Mouse (Mus musculus) heart, embryonic 16.5 days (tissue): Measurements from ENCODE around the gene Actbl2. TPM values are rescaled to one million over a fixed set of nuclear protein-coding genes. Genes with fewer than 3 reads are reported as not detected.

Experiments used
- ATAC-seq: fragments of 200-750 bp; cut with Nextera tagmentation; replicated peaks from 2 replicates; pipeline ENCODE4 v1.8.0; 2017; ENCODE audit warnings: moderate number of reproducible peaks; ENCODE audit not compliant: insufficient read depth, low FRiP score; ENCODE audit errors: extremely low read depth
- H3K27ac ChIP-seq: fragments of 300-500 bp; sonication (generic); 2 replicates; pipeline ENCODE4 v1.5.1; 2014; ENCODE audit warnings: mild to moderate bottlenecking, low read length, control low read depth, moderate library complexity
- H3K27me3 ChIP-seq: fragments of 300-500 bp; sonication (generic); 2 replicates; pipeline ENCODE4 v1.6.1; 2014; ENCODE audit warnings: low read length, mixed read lengths; ENCODE audit not compliant: control insufficient read depth, insufficient read depth
- H3K36me3 ChIP-seq: fragments of 300-500 bp; sonication (generic); 2 replicates; pipeline ENCODE4 v1.6.1; 2014; ENCODE audit not compliant: control insufficient read depth, insufficient read depth
- H3K4me1 ChIP-seq: fragments of 300-500 bp; sonication (generic); 2 replicates; pipeline ENCODE4 v1.6.1; 2014; ENCODE audit warnings: low read length, mixed read lengths; ENCODE audit not compliant: control insufficient read depth, insufficient read depth
- H3K4me2 ChIP-seq: fragments of 300-500 bp; sonication (generic); 2 replicates; pipeline ENCODE4 v1.6.1; 2014; ENCODE audit warnings: low read depth, mild to moderate bottlenecking, control low read depth, low read length
- H3K4me3 ChIP-seq: fragments of 300-500 bp; sonication (generic); 2 replicates; pipeline ENCODE4 v1.5.1; 2014; ENCODE audit warnings: mild to moderate bottlenecking, control low read depth, low read length
- H3K9ac ChIP-seq: fragments of 300-500 bp; sonication (generic); 2 replicates; pipeline ENCODE4 v1.6.1; 2014; ENCODE audit warnings: low read length, control low read depth
- H3K9me3 ChIP-seq: fragments of 300-500 bp; sonication (generic); replicated peaks from 2 replicates; pipeline ENCODE4 v1.6.1; 2016; ENCODE audit warnings: low read length; ENCODE audit not compliant: control insufficient read depth
- WGBS: fragments of 180-500 bp; shearing (Covaris S2); extraction: QIAGEN DNeasy Blood & Tissue Kit; methylation state at CpG from one replicate; pipeline ENCODE4 v1.1.7; 2014; 5-methylcytosine and 5-hydroxymethylcytosine counted together
- polyA plus RNA-seq: library from polyadenylated mRNA; unstranded; fragments of >200 nt; fragmentation: Nextera tagmentation; extraction: Ambion mirVana; gene quantifications from 2 replicates; pipeline ENCODE4 v1.2.1, GENCODE M21; 2015

The Actbl2 gene
- polyA plus RNA-seq, 1 experiment from 2014 or later = not detected

DNA sequence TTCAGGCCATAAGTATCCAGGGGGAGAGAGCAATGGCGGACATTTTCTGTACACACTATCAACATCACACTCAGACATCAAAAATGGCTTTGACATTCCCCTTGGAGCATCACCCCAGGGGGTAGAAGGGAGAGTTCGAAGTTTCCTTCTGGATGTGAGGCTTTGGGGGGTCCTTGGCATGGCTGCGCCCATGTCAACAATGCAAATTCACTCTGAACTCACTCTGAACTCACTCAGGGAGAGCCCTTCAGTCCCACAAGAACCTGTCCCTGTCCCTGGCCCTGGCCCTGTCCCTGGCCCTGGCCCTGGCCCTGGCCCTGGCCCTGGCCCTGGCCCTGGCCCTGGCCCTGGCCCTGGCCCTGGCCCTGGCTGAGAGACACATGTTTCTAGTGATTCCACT lies 8.9 kb downstream of the Actbl2 start:
- Histone ChIP-seq H3K4me3 (no peak overlapping the region), H3K9me3 (no peaks in the 10 kb centered on the region), H3K36me3 (no peaks in the 10 kb centered on the region), H3K4me1 (no peaks in the 10 kb centered on the region), H3K9ac (no peak overlapping the region), H3K27ac (no peak overlapping the region), H3K27me3 (no peaks in the 10 kb centered on the region), H3K4me2 (no peak overlapping the region)
- 82% methylated on average over 3 of the region's 3 CpGs for WGBS
- ATAC-seq = no peak

DNA sequence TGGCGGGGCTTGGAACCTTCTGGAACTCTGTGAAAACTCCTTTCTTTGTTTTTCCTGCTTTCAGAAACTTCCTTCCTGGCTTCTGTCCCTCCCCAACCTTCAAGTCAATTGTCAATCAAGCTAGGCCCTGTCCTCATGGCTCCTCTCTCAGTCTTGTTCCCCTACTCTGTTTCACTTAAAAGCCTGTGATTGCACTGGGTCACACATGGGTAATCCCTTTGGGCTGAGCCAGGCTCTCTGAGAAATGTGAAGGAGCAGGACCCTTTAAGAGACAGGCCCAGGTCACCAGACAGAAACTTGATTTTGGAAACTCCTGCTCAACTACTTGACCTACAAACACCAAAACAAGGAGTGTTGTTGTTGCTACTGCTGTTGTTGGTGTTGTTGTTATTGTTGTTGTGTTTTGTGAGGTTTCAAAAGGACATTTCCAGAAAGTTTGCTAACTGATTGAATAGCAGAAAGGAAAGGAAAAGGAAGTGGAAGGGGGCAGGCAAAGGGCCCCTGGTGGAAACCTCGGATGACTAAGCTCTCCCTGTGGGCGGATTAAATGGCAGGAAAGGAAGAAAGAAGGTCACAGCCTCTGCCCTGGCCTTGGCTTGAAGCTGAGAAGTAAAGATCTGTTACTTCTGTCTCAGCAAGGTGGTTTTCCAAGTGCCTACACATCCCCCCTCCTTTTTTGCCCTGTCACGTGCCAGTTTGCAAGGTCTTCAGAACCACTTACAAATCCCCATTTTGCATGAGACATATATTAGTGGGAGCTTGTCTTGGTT lies 10.6 kb downstream of the Actbl2 start:
- Histone ChIP-seq H3K27me3 (no peaks in the 10 kb centered on the region), H3K36me3 (no peaks in the 10 kb centered on the region), H3K4me1 (no peaks in the 10 kb centered on the region), H3K4me3 (no peak overlapping the region), H3K9me3 (no peaks in the 10 kb centered on the region), H3K9ac (no peak overlapping the region), H3K27ac (no peak overlapping the region), H3K4me2 (no peak overlapping the region)
- 72% methylated on average over 4 of the region's 4 CpGs for WGBS
- no peak for ATAC-seq

DNA sequence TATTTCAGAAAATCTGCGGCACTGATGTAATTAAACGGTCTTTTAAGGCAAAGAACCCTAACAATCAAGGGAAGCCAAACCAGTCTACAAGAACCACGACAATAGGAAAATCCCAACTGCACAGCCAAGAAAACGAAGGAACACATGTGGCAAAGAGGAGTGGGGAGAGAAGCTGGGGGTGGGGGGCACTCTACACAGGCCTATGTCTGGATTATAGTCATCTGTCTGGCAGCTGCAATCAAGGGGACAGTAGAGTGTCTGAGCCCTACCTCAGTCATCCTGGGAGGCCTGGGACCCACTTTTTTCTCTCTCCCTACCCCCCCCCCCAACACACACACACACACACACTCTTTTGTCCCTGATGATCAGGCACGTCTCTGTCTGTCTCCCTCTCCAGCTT lies 12.0 kb downstream of the Actbl2 start:
- 71% methylated on average over 5 of the region's 5 CpGs for WGBS
- no peaks in the 10 kb centered on the region for H3K4me1 ChIP-seq
- H3K9me3 ChIP-seq = no peaks in the 10 kb centered on the region
- H3K36me3 ChIP-seq = no peaks in the 10 kb centered on the region
- H3K9ac ChIP-seq = no peak overlapping the region
- H3K27ac ChIP-seq = no peak overlapping the region
- no peak overlapping the region for H3K4me2 ChIP-seq
- H3K27me3 ChIP-seq = no peaks in the 10 kb centered on the region
- no peak overlapping the region for H3K4me3 ChIP-seq
- ATAC-seq = no peak

DNA sequence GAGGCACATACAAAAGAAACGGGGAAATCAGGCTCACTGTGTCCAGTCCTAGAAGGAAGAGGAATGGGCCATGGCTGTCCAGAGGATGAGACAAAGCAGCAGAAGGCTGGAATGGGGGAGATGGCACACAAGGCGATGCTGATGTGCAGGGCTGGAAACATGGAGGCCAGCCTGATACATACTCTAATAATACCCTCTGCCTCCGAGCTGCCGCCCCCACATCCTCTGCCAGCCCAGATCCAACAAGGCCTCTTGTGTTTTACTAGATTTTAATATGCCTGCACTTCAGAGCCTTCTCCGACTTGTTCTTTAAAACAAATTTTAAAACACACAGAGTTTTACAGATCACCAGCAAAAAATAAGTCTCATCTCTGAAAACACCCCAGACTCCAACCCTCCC lies 14.2 kb downstream of the Actbl2 start:
- no peak overlapping the region for H3K4me3 ChIP-seq
- H3K4me2 ChIP-seq = no peak overlapping the region
- H3K36me3 ChIP-seq = no peaks in the 10 kb centered on the region
- H3K9ac ChIP-seq = no peak overlapping the region
- H3K27ac ChIP-seq = no peak overlapping the region
- H3K9me3 ChIP-seq = no peaks in the 10 kb centered on the region
- ATAC-seq = no peak
- WGBS = 66% methylated on average over 5 of the region's 5 CpGs
- H3K27me3 ChIP-seq = no peaks in the 10 kb centered on the region
- no peaks in the 10 kb centered on the region for H3K4me1 ChIP-seq

DNA sequence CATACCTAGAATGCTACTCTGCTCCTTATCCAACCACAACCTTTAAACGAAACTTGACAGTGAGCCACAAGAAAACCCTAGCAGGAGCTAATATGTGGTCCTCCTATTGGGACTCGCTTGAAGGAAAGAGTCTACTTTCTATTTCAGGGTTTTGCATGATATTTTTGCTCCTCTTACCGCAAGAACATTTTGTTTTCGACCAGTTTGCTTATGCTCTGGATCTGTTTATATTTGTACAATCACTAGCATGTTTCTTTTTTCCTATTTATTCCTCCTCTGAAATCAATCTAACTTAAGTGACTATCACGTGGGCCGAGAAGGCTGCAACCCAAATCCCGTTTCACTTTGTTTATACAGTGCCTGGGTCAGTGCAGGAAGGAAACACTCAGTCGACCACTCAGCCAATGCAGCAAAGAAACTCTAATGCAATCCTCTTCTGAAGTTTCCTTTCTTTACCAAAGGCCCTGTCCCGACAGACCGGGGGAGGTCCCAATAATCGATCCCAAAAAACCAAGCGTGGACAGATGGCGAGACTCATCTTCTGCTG lies 15.0 kb downstream of the Actbl2 start:
- Histone ChIP-seq H3K4me2 (no peak overlapping the region), H3K4me1 (no peaks in the 10 kb centered on the region)
- WGBS = 62% methylated on average over 13 of the region's 13 CpGs

DNA sequence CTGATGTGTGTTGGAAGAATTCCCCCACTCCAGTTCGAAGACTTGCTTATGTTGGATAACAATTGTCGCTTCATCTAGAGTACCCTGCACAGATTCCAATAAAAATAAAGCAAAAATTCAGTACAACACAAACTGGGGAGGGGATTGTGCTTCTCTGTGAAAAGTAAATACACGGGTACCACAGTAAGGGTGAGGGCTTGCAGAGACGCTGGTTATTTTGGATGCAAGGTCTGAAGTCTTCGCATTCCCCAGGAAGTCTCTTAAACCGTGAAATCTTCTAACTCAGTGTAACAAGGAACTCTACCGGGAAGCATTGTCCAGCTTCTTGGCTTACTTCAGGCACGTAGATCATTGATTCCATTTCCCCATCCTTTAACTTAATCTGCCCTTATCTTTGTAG lies 17.1 kb downstream of the Actbl2 start:
- no peak overlapping the region for H3K4me3 ChIP-seq
- no peak overlapping the region; the same call in 1 of the 2 replicates for H3K27ac ChIP-seq
- WGBS = 62% methylated on average over 8 of the region's 8 CpGs
- H3K36me3 ChIP-seq = no peaks in the 10 kb centered on the region
- no peak overlapping the region for H3K4me2 ChIP-seq
- H3K27me3 ChIP-seq = no peaks in the 10 kb centered on the region
- no peak for ATAC-seq
- H3K9me3 ChIP-seq = no peaks in the 10 kb centered on the region
- no peaks in the 10 kb centered on the region for H3K4me1 ChIP-seq
- no peak overlapping the region for H3K9ac ChIP-seq

More for the DNA sequence above, 15.0 kb downstream of the Actbl2 start:
- no peaks in the 10 kb centered on the region for H3K27me3 ChIP-seq
- ATAC-seq = no peak
- no peak overlapping the region for H3K9ac ChIP-seq
- H3K36me3 ChIP-seq = no peaks in the 10 kb centered on the region
- H3K27ac ChIP-seq = no peak overlapping the region
- no peak overlapping the region for H3K4me3 ChIP-seq
- H3K9me3 ChIP-seq = no peaks in the 10 kb centered on the region

DNA sequence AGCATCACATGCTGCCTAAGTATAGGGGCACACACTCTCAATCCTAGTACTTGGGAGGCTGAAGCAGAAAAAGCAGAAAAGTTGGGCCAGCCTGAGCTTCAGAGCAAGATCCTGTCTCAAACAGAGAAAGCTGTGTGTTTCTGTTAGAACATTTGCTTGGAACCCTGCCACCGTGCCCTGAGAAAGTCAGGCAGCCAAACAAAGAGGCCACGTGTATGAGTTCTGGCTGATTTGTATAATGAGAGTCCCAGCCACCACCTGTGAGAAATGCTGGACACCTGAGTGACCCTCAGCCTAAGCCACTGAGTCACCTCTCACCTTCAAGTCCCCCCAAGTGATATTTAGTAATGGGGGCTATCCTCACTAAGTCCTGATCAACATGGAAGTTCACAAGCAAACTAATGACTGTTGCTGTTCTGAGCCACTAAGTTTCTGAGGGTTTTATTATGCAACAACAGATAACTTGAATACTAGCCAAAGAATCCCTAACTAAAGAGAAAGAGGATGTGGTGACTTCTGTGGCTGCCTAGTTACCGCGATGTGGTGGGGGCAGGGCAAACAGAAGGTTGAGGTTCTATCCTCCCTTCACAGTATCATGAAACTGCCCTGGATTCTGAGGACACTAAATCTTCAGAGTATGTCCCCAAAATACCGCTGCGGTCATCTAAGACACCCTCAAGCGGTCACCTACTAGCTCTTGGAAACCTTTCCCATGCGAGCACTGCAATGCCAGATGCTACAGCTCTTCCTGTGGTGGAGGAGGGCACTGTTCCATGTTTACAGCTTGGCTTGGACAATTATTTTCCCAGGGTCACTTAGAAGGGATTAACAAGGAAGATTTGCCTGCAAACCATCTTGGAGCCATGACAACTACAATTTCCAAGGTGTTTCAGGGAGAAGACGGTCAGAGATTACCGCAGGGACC lies 31.9 kb downstream of the Actbl2 start:
- no peak for ATAC-seq
- peaks cover 3% of the 10 kb centered on the region; the same call in 1 of the 2 replicates for H3K4me1 ChIP-seq
- WGBS = 73% methylated on average over 10 of the region's 10 CpGs
- peaks cover 5% of the 10 kb centered on the region for H3K9me3 ChIP-seq
- no peaks in the 10 kb centered on the region for H3K36me3 ChIP-seq
- H3K4me3 ChIP-seq = no peak overlapping the region
- no peak overlapping the region for H3K27ac ChIP-seq
- no peak overlapping the region for H3K9ac ChIP-seq
- H3K4me2 ChIP-seq = no peak overlapping the region
- no peaks in the 10 kb centered on the region for H3K27me3 ChIP-seq

DNA sequence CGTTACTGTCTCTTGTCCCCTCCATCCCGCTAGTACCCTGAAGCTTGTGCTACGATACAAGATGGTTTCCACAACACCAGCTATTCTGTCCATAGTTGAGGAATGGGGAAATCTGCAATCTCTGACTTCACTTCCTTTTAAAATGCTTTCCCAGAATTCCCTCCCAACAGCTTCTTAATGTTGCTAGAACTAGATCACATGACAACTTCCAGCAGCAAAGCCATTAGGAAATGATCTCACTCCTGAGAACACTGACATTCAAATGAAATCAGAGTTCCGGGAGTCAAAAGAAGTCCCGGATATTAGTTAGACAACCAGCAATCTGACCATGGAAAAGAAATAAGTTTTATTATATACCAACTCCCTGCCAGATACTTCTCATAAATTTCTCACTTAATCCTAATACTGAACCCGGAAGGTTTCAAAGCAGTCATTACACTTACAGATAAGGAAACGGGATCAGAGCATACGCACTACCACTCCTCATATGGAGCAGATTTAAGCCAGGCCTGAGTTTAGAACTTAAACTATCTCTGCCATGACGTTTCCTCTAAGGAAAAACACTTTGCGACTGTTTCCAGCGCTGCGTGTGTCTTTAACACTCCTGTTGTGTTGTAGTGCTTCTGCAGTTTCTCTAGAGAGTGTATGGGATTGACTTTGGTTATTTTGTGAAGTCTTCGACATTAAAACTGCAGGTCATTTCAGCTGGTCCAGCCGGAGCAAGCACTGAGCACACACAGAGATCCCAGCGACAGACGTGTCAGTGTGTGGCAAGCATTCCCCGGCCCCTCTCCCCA lies 36.5 kb downstream of the Actbl2 start:
- no peak; the same call in 1 of the 2 replicates for ATAC-seq
- H3K4me3 ChIP-seq = no peak overlapping the region
- H3K27me3 ChIP-seq = no peaks in the 10 kb centered on the region
- no peaks in the 10 kb centered on the region for H3K9me3 ChIP-seq
- WGBS = 50% methylated on average over 17 of the region's 17 CpGs
- H3K9ac ChIP-seq = peak overlapping the region; percentile 46; the same call in 1 of the 2 replicates
- H3K4me2 ChIP-seq = peak overlapping the region; percentile 43
- H3K36me3 ChIP-seq = no peaks in the 10 kb centered on the region
- peaks cover 17% of the 10 kb centered on the region for H3K4me1 ChIP-seq
- H3K27ac ChIP-seq = peak overlapping the region; percentile 86
